Mouse (Mus musculus) brain, embryonic 18.5 days (tissue): Measurements from ENCODE around the gene Ntn3.

ENCODE experiments used
- DNase-seq: peaks from one replicate; pipeline ENCODE4 v3.0.0-alpha.2; 2012; ENCODE audit warnings: low read depth, low spot score

Gene Ntn3

GRCm38 (mm10) chr17:24211631-24212440, 2.5 kb upstream of the Ntn3 start:
- peak; percentile 80 for DNase-seq

GRCm38 (mm10) chr17:24210591-24210990, 1.3 kb upstream of the Ntn3 start:
- no peak for DNase-seq

- no peak for DNase-seq
These were observed 547 bp upstream of the Ntn3 start for GRCm38 (mm10) chr17:24209916-24210240.

- no peak for DNase-seq
These were observed 689 bp downstream of the Ntn3 start for GRCm38 (mm10) chr17:24208641-24209042.

- DNase-seq, result no peak
These were observed 1.3 kb downstream of the Ntn3 start for GRCm38 (mm10) chr17:24207768-24208640.

GRCm38 (mm10) chr17:24206451-24207351, 2.6 kb downstream of the Ntn3 start:
- no peak for DNase-seq

GRCm38 (mm10) chr17:24205908-24206361, 3.4 kb downstream of the Ntn3 start:
- DNase-seq, result no peak

GRCm38 (mm10) chr17:24205284-24205888, 3.9 kb downstream of the Ntn3 start, which contains the start of gene Tbc1d24:
Gene Tbc1d24, minus strand, starts transcription at chr17:24205562.
- DNase-seq, result peak; percentile 87

- DNase-seq, result no peak
These were observed 4.5 kb downstream of the Ntn3 start for GRCm38 (mm10) chr17:24204846-24205245.

GRCm38 (mm10) chr17:24203611-24204534, 5.5 kb downstream of the Ntn3 start:
- no peak for DNase-seq

GRCm38 (mm10) chr17:24203068-24203467, 6.3 kb downstream of the Ntn3 start:
- no peak for DNase-seq

- DNase-seq, result no peak
These were observed 8.2 kb downstream of the Ntn3 start for GRCm38 (mm10) chr17:24201092-24201491.

- DNase-seq, result no peak
These were observed 9.6 kb downstream of the Ntn3 start for GRCm38 (mm10) chr17:24199741-24200140.

- no peak for DNase-seq
These were observed 10.1 kb downstream of the Ntn3 start for GRCm38 (mm10) chr17:24199252-24199651.

GRCm38 (mm10) chr17:24197032-24197824, 12.1 kb downstream of the Ntn3 start:
- no peak for DNase-seq

GRCm38 (mm10) chr17:24195349-24195748, 14.0 kb downstream of the Ntn3 start:
- DNase-seq, result no peak

- no peak for DNase-seq
These were observed 15.6 kb downstream of the Ntn3 start for GRCm38 (mm10) chr17:24193769-24194168.

GRCm38 (mm10) chr17:24193268-24193667, 16.1 kb downstream of the Ntn3 start:
- no peak for DNase-seq

- no peak for DNase-seq
These were observed 16.5 kb downstream of the Ntn3 start for GRCm38 (mm10) chr17:24192848-24193247.
